Mouse (Mus musculus): ENCODE measurements around the gene Zfp335. TPM values are rescaled to one million over a fixed set of nuclear protein-coding genes. Genes with fewer than 3 reads are reported as not detected.

Zfp335 gene
- total and polyA plus RNA-seq, 3 experiments, result 5.2 to 16.5 (median 12.0) TPM

GRCm38 (mm10) chr2:164879228-164879567 is 32.4 kb downstream of the Zfp335 start, which contains the start of gene Pcif1 (continued):
- no peak for TF ChIP-seq EP300 (IDR thresholded peaks at IDR 0.05; ENCODE audit: low read length)
- TF ChIP-seq JUND (conservative IDR thresholded peaks at IDR 0.05; ENCODE audit: low read depth, low read length), result no peak
- peak; percentile 69 for TF ChIP-seq POLR2A (IDR thresholded peaks at IDR 0.05; ENCODE audit: low read depth, low read length)
- TF ChIP-seq ETS1 (conservative IDR thresholded peaks at IDR 0.05; ENCODE audit: low read depth, low read length), result no peak
- no peak for TF ChIP-seq SMC3 (IDR thresholded peaks at IDR 0.05; ENCODE audit: low read depth, low read length)
- TF ChIP-seq ZMIZ1 (IDR thresholded peaks at IDR 0.05; ENCODE audit: low read depth, low read length), result peak; percentile 86
- no peak for TF ChIP-seq MXI1 (IDR thresholded peaks at IDR 0.05; ENCODE audit: low read depth, low read length)
- no peak; the same call in 1 of the 2 replicates for TF ChIP-seq IRF4 (IDR thresholded peaks at IDR 0.05; ENCODE audit: low read depth, low read length)

- Histone ChIP-seq H3K4me3 (replicated peaks in 1 of 3; ENCODE audit: low read depth in 2 of 3, low read length in 2 of 3, poor library complexity in 1 of 3) (peak overlapping the region; percentile 72 to 92 (median 75)), H3K79me2 (replicated peaks; ENCODE audit: control insufficient read depth, extremely low read depth, insufficient read depth, poor library complexity, severe bottlenecking) (peaks cover 18% of the 10 kb centered on the region), H3K9me3 (replicated peaks; ENCODE audit: low read length) (no peaks in the 10 kb centered on the region), H3K27me3 (replicated peaks) (no peaks in the 10 kb centered on the region), H3K27ac (ENCODE audit: insufficient read depth, low read depth) (peak overlapping the region; percentile 61), H3K4me1 (ENCODE audit: control insufficient read depth in 1 of 2, insufficient read depth in 2 of 2) (peaks cover 4 to 33% of the 10 kb centered on the region in 2 experiments), H3K4me2 (ENCODE audit: insufficient read depth, low read depth, poor library complexity, severe bottlenecking) (peak overlapping the region; percentile 53), H3K36me3 (replicated peaks in 1 of 2; ENCODE audit: control insufficient read depth in 1 of 2, insufficient read depth in 1 of 2, low read length in 1 of 2) (peaks cover 6 to 13% of the 10 kb centered on the region in 2 experiments), H3K9ac (ENCODE audit: insufficient read depth, low read depth) (peak overlapping the region; percentile 95)
- dilution Hi-C loops (cut with MboI; ENCODE audit: extremely low pct_ligation_motif_present, extremely low pct_unique_long_range_greater_than_20kb, low sequenced_read_pairs) (no loop called here), in situ Hi-C loops (cut with MboI; ENCODE audit: low pct_ligation_motif_present, low pct_unique_long_range_greater_than_20kb, low sequenced_read_pairs) (loop anchor here (5.0 kb wide), 1 partner anchor 46 kb away; the partner anchor contains the start of genes Ctsa and Neurl2)
- peak; percentile 74 for DNase-seq (ENCODE audit: extremely low read depth)
- TF ChIP-seq RAD21 (IDR thresholded peaks at IDR 0.05; ENCODE audit: low read depth, low read length) (peak; percentile 38), RCOR1 (conservative IDR thresholded peaks at IDR 0.05; ENCODE audit: low read depth, low read length) (no peak), MEF2A (IDR thresholded peaks at IDR 0.05; ENCODE audit: borderline replicate concordance, low read depth, low read length) (peak; percentile 48; the same call in 1 of the 2 replicates), JUND (conservative IDR thresholded peaks at IDR 0.05; ENCODE audit: low read depth, low read length) (no peak), USF2 (conservative IDR thresholded peaks at IDR 0.05; ENCODE audit: low read depth, low read length) (no peak), POLR2AphosphoS2 (IDR thresholded peaks at IDR 0.05; ENCODE audit: low read depth, low read length) (no peak), ZKSCAN1 (IDR thresholded peaks at IDR 0.05; ENCODE audit: borderline replicate concordance, low read depth, low read length) (no peak), IRF4 (IDR thresholded peaks at IDR 0.05; ENCODE audit: low read depth, low read length) (peak; percentile 46; the same call in 1 of the 2 replicates), CHD2 (IDR thresholded peaks at IDR 0.05; ENCODE audit: low read length) (no peak), CTCF (conservative IDR thresholded peaks at IDR 0.05 in 1 of 2, IDR thresholded peaks at IDR 0.05 in 1 of 2; ENCODE audit: low read depth in 2 of 2, low read length in 2 of 2) (peak in 1 of 2 experiments; percentile 53; a peak in 2 of 4 replicates), UBTF (IDR thresholded peaks at IDR 0.05; ENCODE audit: low read depth, low read length) (no peak), CHD1 (IDR thresholded peaks at IDR 0.05; ENCODE audit: low read depth, low read length) (no peak; the same call in 1 of the 2 replicates), GABPA (IDR thresholded peaks at IDR 0.05; ENCODE audit: insufficient replicate concordance, low read depth, low read length) (no peak), ZNF384 (IDR thresholded peaks at IDR 0.05; ENCODE audit: low read depth, low read length) (no peak), MAZ (IDR thresholded peaks at IDR 0.05; ENCODE audit: low read depth, low read length) (no peak), JUN (IDR thresholded peaks at IDR 0.05; ENCODE audit: insufficient read depth, low read depth, low read length) (no peak), MYC (IDR thresholded peaks at IDR 0.05; ENCODE audit: low read depth, low read length) (no peak), TCF12 (IDR thresholded peaks at IDR 0.05; ENCODE audit: low read depth, low read length) (peak; percentile 54; the same call in 1 of the 2 replicates), ELF1 (IDR thresholded peaks at IDR 0.05; ENCODE audit: low read depth, low read length) (peak; percentile 86), PAX5 (IDR thresholded peaks at IDR 0.05; ENCODE audit: low read length) (no peak), NELFE (IDR thresholded peaks at IDR 0.05; ENCODE audit: low read depth, low read length) (peak; percentile 68), MXI1 (IDR thresholded peaks at IDR 0.05; ENCODE audit: low read depth, low read length) (no peak; the same call in 1 of the 2 replicates), ETS1 (conservative IDR thresholded peaks at IDR 0.05; ENCODE audit: low read depth, low read length) (no peak; the same call in 1 of the 2 replicates), SIN3A (IDR thresholded peaks at IDR 0.05; ENCODE audit: low read length) (peak; percentile 61; the same call in 1 of the 2 replicates), BHLHE40 (IDR thresholded peaks at IDR 0.05; ENCODE audit: low read depth, low read length) (no peak), MAX (IDR thresholded peaks at IDR 0.05; ENCODE audit: low read length) (no peak; the same call in 1 of the 2 replicates), POLR2A (IDR thresholded peaks at IDR 0.05; ENCODE audit: low read depth, low read length) (peak; percentile 58), TBP (conservative IDR thresholded peaks at IDR 0.05; ENCODE audit: low read depth, low read length) (no peak), HCFC1 (IDR thresholded peaks at IDR 0.05; ENCODE audit: low read depth, low read length) (peak; percentile 60; the same call in 1 of the 2 replicates), ZMIZ1 (IDR thresholded peaks at IDR 0.05; ENCODE audit: low read depth, low read length) (peak; percentile 53; the same call in 1 of the 2 replicates), ZC3H11A (IDR thresholded peaks at IDR 0.05; ENCODE audit: low read depth, low read length) (no peak), SMC3 (IDR thresholded peaks at IDR 0.05; ENCODE audit: low read depth, low read length) (0 out of 2 replicates have a peak, but pooled peaks have one; percentile 24), USF1 (IDR thresholded peaks at IDR 0.05; ENCODE audit: low read depth, low read length) (no peak)
These were observed 32.9 kb downstream of the Zfp335 start for GRCm38 (mm10) chr2:164878509-164879227.
